Mouse (Mus musculus) bone marrow, adult 2 months (tissue): ENCODE measurements at regions not wholly inside any gene's neighbourhood (a gene's known extent, or its start where the extent isn't known, plus 50 kb on each side); places are given as distances from the start of the nearest gene placed in this dataset.

Experiments
- CTCF ChIP-seq: fragments of 200-500 bp; IDR thresholded peaks from 2 replicates; pipeline ENCODE4 v1.5.1; 2011; ENCODE audit warnings: low read length, control low read depth; ENCODE audit not compliant: control insufficient read depth, insufficient read depth
- POLR2A ChIP-seq: fragments of 200-500 bp; IDR thresholded peaks from 2 replicates; pipeline ENCODE4 v1.6.1; 2011; ENCODE audit warnings: low read depth, mild to moderate bottlenecking, control low read depth, low read length, borderline replicate concordance; ENCODE audit not compliant: control insufficient read depth

DNA sequence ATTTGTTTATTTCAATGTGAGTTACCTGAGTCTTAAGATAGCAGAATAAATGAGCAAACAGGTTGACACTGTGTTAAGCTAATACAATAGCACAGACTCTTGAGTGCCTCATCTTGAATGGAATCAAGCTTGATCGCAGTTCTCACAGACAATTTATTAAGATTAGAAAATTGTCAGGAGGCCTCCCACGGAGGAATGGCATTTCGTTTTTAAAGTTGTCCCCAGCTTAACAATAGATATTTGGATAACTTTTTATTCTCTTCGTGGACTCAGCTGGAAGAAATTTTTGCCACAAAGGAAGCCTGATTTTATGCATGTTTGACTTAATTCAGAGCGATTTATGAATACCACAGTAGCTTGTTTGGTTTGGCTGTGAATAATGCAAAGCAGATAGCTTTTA, 1422.0 kb upstream of the Slc10a2 start:
- TF ChIP-seq CTCF (no peak), POLR2A (no peak)
